Mouse (Mus musculus): ENCODE results near the gene Arhgef38. TPM values are rescaled to one million over a fixed set of nuclear protein-coding genes. Genes with fewer than 3 reads are reported as not detected.

Arhgef38 gene
- polyA plus RNA-seq, 1 experiment: not detected

GRCm38 (mm10) chr3:133167550-133167949, 67.2 kb downstream of the Arhgef38 start:
- no peak for DNase-seq (ENCODE audit: extremely low spot score in 1 of 2, low spot score in 1 of 2)

DNA sequence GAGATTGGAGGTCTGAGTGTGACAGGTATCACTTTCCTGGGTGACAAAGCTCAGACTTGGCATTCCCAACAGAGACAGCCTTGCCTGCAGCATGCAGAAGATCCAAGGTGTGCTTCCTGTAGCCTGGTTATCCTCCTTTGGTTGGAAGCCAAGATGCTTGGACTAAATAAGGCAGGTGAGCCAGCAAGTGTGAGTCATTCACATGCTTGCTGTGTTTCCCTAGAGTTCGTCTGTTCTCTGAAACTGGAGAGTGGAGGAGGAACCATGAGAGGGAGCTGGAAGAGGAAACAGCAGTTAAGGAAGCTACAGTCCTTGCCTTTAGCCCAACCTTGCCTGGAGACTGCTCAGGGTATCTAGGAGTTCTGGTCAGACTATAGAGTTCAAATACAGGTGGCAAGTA, 69.6 kb downstream of the Arhgef38 start:
- DNase-seq (ENCODE audit: extremely low spot score in 1 of 2, low spot score in 1 of 2): peak; percentile 22 to 77

GRCm38 (mm10) chr3:133163913-133164406, 70.8 kb downstream of the Arhgef38 start:
- DNase-seq (ENCODE audit: extremely low spot score in 1 of 2, low spot score in 1 of 2): peak in 1 of 2 experiments; percentile 37

GRCm38 (mm10) chr3:133163174-133163573, 71.6 kb downstream of the Arhgef38 start:
- peak in 1 of 2 experiments; percentile 29 for DNase-seq (ENCODE audit: extremely low spot score in 1 of 2, low spot score in 1 of 2)

DNA sequence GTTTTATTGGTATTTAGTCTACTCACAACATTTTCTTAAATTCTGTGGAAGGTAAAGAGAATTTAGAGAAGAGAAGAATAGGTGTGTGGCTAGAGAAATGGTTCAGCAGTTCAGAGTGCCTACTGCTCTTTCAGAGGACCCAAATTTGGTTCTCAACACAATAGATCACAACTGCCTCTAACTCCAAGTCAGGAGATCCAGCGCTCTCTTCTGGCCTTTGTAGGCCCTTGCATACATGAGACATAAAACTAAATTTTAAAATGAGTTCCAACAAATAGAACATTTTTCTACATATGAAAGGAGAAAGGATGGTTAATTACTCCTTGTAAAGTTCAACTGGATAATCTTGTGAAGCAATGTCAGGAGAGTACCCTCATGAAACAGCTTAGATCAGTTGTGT, 73.3 kb downstream of the Arhgef38 start:
- DNase-seq (ENCODE audit: extremely low spot score in 1 of 2, low spot score in 1 of 2): no peak

GRCm38 (mm10) chr3:133158260-133158659, 76.5 kb downstream of the Arhgef38 start:
- DNase-seq (ENCODE audit: extremely low spot score in 1 of 2, low spot score in 1 of 2): no peak

DNA sequence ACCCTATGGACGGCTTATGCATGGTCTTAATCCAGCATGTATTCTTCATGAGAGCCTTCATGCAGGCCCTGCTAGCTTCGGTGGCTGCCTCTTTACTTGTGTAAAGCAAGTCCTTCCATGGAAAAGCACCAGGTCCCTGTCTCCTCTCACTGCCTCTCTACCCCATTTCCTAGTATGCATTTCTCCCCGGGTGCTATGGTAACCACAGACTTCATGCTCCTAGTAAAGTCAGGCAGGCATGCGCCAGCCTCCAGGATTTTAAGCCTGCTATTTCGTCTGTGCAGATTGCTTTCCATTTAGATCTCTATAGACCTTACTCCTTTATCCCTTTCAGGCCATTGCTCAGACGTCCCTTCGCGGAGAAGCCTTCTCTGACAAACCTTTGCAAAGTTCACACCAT, 80.1 kb downstream of the Arhgef38 start:
- DNase-seq (ENCODE audit: extremely low spot score in 1 of 2, low spot score in 1 of 2): peak; percentile 16 to 58

GRCm38 (mm10) chr3:133153629-133154028, 81.1 kb downstream of the Arhgef38 start:
- DNase-seq (ENCODE audit: extremely low spot score in 1 of 2, low spot score in 1 of 2): no peak

DNA sequence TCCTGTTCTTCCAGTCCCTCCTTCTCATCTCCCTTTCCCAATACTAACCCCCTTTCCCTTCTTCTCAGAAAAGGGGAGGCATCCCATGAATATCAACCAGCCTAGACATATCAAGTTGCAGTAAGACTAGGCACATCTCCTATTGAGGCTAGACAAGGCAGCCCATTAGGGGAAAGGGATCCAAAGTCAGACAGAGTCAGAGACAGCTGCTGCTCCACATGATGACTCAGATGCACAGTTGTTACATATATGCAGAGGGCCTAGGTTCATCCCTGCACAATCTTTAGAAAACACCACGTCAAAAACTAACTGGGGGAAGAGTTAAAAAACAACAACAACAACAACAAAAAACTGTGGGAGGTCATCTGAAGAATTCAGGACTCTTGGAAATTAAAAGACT, 81.9 kb downstream of the Arhgef38 start:
- no peak for DNase-seq (ENCODE audit: extremely low spot score in 1 of 2, low spot score in 1 of 2)

DNA sequence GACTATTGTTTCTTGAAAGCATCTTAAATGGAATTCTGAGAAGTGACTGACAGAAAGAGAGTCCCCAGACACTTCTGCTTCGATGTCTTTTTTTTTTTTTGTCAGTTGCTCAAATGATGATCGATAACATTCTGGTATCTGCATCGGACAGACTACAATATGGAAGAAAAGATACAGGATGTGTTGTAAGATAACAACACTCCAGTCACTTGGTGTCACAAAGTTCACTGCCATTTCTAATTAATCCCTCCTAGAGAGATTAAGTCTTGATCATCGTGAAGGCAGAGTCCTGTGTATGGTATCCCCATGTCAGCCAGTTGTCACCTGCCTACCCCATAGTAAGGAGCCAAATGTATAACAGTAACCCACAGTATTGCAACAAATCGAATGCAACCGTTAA, 83.1 kb downstream of the Arhgef38 start:
- DNase-seq (ENCODE audit: extremely low spot score in 1 of 2, low spot score in 1 of 2): no peak

DNA sequence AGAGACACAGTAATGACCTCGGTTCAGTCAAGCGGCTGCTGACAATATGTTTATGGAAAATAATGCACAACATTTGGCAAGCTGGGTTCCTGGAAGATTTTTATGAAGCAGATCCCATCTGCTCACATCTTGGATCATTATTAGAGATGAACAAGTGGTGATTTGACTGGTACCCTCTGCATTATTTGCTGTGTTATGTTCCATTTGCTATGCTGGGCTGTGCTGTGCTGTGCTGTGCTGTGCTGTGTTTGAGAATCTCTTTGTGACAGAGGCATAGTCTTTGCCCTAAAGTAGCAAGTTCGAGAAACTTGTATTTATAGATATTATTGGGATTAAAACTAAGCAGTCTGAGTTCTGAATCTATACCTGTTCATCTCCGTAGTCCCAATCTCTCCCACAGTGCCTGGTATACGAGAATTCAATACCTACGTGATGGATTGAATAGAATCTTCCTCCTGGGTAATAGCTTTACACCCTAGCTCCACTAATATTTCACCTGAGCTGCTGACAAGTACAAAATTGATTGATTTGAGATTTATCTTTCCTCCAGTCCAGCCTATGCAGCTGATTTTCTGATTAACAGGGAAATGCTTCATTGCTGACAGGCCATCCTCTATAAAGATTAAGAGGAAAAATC, 90.1 kb downstream of the Arhgef38 start:
- no peak for DNase-seq (ENCODE audit: extremely low spot score in 1 of 2, low spot score in 1 of 2)

DNA sequence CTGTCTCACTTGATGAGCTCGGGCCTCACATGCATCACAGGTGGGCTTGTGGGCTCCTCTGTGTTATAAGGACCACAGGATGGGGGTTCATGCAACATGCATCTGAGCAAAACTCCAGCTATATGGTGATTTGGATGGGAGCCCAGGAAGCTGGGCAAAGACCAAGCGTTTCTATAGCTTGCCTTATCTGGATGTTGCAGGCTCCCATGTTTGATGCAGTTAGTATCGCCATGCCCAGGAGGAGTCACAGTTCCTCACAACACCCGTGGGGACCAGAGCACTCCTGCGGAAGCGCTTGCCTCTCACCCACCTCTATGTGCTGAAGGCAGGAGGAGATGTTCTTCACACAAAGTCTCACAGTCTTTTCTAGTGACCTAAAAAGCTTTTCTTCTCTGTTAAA, 92.9 kb downstream of the Arhgef38 start:
- DNase-seq (ENCODE audit: extremely low spot score in 1 of 2, low spot score in 1 of 2): no peak

GRCm38 (mm10) chr3:133132611-133133010, 102.1 kb downstream of the Arhgef38 start:
- peak in 1 of 2 experiments; percentile 39 for DNase-seq (ENCODE audit: extremely low spot score in 1 of 2, low spot score in 1 of 2)

- no peak for DNase-seq (ENCODE audit: extremely low spot score in 1 of 2, low spot score in 1 of 2)
These were observed 103.4 kb downstream of the Arhgef38 start for GRCm38 (mm10) chr3:133131372-133131771.

DNA sequence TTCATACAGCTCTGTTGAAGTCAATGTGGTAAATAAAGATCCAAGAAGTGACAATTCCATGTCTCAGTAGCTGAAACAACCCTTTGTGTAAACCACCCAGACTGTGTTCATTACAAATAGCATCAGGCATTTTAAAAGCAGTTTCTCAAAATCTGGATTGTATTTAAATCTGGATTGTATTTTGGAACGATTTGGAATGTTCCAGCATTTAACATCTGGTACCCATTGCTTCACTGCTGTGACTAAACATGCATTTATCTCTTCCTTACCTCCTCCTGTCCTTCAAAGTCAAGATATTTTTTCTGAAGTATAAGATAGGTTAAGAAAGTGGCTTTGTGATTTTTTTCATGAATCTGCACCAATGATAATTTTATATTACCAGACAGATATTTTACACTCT, 121.5 kb downstream of the Arhgef38 start:
- DNase-seq (ENCODE audit: extremely low spot score in 1 of 2, low spot score in 1 of 2): no peak

DNA sequence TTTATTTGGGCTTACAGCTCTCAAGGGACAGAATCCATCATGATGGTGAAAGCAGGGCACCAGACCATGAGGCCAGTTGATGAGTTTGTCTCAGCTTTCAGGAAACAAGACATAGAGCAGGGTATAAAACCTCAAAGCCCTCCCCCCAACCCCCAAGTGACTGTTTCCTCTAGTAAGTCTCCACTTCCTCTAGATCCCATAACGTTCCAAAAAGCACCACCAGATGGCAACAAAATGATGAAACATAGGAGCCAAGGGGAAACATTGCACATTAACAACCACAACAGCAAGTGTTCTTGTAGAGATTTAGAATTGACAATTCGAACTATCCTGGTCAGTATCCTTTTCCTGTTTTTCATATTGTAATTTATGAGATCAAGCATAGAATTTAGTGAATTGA, 123.0 kb downstream of the Arhgef38 start:
- DNase-seq (ENCODE audit: extremely low spot score in 1 of 2, low spot score in 1 of 2): peak in 1 of 2 experiments; percentile 76

- DNase-seq (ENCODE audit: extremely low spot score in 1 of 2, low spot score in 1 of 2): no peak
These were observed 124.9 kb downstream of the Arhgef38 start for GRCm38 (mm10) chr3:133109844-133110243.

- no peak for DNase-seq (ENCODE audit: extremely low spot score in 1 of 2, low spot score in 1 of 2)
These were observed 126.0 kb downstream of the Arhgef38 start for GRCm38 (mm10) chr3:133108731-133109130.

DNA sequence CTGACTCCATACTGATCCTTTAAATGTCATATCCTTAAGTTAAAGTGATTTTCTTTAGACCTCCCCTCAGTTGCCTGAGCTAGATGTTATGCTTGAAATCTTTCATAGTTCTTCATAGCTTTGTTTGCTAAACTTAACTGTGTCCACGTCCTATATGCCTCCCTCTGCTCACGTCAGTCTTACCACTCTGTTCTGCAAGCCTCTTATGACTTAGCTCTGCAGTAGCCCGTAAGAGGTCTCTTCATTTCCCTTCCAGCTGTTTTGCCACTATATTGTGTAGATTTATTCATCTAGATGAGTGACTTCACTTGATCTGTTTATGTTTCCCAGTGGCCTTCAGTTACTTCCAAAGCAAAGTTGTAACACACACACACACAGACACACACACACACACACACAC, 130.3 kb downstream of the Arhgef38 start:
- DNase-seq (ENCODE audit: extremely low spot score in 1 of 2, low spot score in 1 of 2): no peak

DNA sequence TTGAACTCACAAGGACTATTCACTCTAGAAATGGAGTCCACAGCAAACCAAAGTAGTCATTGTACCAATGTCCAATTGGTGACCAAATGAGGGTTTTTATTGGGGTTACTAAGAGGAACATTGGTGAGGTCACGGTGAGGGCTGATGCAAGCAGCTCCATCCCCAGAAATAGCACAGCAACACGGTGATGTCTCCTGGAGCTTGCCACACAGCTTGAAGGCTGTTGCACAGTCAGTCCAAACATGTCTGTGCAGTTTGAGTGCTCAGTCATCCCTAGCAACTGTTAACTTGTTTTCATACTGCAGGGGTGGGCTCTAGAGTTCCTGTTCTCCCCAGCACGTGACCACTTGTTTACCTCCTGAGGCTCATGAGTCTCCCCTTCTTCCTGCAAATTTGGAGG, 131.0 kb downstream of the Arhgef38 start:
- DNase-seq (ENCODE audit: extremely low spot score in 1 of 2, low spot score in 1 of 2): no peak

- no peak for DNase-seq (ENCODE audit: extremely low spot score in 1 of 2, low spot score in 1 of 2)
These were observed 135.8 kb downstream of the Arhgef38 start for GRCm38 (mm10) chr3:133098909-133099308.

- DNase-seq (ENCODE audit: extremely low spot score in 1 of 2, low spot score in 1 of 2): no peak
These were observed 136.4 kb downstream of the Arhgef38 start for GRCm38 (mm10) chr3:133098336-133098735.

- DNase-seq (ENCODE audit: extremely low spot score in 1 of 2, low spot score in 1 of 2): no peak
These were observed 136.8 kb downstream of the Arhgef38 start for GRCm38 (mm10) chr3:133097936-133098335.

Measured in frontal cortex, adult 2 months (tissue).